Mouse (Mus musculus) thymus, postnatal 0 days (tissue): ENCODE results near the gene Cd180. TPM values are rescaled to one million over a fixed set of nuclear protein-coding genes. Genes with fewer than 3 reads are reported as not detected.

Source experiments
- DNase-seq: peaks from one replicate; pipeline ENCODE4 v3.0.0-alpha.2; 2015; ENCODE audit warnings: low spot score
- polyA plus RNA-seq: library from polyadenylated mRNA; unstranded; fragments of >200 nt; fragmentation: Nextera tagmentation; extraction: Ambion mirVana; gene quantifications from 2 replicates; pipeline ENCODE4 v1.2.1, GENCODE M21; 2015

Cd180 gene
- polyA plus RNA-seq, 1 experiment from 2014 or later = 1.1 TPM

DNA sequence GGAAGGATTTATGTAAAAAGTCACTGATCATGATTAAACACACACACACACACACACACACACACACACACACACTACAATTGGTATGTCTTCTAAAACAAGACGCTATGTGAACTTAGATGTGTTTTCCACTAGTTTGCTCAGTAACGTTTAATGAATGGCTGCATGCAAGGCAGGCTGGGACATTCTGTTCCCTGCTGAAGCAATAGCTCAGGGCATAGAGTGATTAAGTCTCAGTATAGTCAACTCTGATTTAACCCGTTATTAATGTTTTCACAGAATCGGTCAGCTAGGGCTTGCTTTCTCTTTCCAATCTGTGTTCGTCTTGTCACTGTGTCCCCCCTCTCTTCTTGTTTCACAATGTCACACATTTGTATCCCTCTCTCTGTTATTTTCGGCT is 82.1 kb downstream of the Cd180 start:
- DNase-seq = no peak

DNA sequence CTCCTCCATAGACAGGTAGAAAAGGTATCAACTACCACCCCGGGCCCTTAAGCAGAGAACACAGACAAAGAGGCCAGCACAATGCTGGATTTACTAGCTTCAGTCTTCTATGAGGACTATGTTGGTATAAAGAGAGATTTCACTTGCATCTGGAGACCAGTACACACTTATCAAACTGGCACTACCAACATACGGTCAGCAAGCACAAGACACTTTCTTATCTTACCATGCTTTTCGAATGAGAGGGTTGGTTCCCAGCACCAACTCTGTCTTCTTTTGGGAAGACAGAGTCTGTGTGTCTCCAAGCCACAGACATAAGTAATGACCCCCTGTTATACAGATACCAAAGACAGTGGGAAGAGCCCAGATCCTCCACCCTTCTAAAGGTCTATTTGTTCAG is 85.5 kb downstream of the Cd180 start:
- DNase-seq = no peak

DNA sequence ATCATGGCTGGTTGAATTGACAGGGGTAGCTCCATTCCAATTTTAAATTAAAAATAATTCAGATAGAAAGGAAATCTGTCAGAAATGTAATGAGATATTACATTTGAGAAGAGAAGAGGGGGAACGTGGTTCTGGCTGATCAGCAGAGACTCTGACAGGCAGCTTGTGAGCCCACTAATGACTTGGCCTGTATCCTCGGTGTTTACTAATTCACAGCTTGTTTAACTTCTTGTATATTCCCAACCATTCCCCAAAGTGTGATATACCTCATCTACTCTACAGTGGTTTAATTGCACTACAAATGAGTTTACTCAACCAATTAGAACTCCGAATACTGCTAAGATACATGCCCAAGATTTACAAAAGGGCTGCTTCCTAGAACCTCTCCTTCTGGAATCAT is 85.9 kb downstream of the Cd180 start:
- no peak for DNase-seq

GRCm38 (mm10) chr13:102783531-102784310 is 90.4 kb downstream of the Cd180 start:
- no peak for DNase-seq

- no peak for DNase-seq
Measured at GRCm38 (mm10) chr13:102786666-102787230, 93.4 kb downstream of the Cd180 start.
